Mouse (Mus musculus) gastrocnemius, postnatal 4 days (tissue): Measurements from ENCODE around the gene Has1. TPM values are rescaled to one million over a fixed set of nuclear protein-coding genes. Genes with fewer than 3 reads are reported as not detected.
"Not testable (repeated sequence)": the region's sequence is repeated elsewhere in the genome, so short reads cannot be mapped to it uniquely, and the experiment has no call there.

Experiments
- DNase-seq, 2 experiments: peaks; one replicate each; pipeline ENCODE4 v3.0.0; 2021 to 2022; ENCODE audit warnings: low spot score in 2 of 2, mixed read lengths in 2 of 2
- total RNA-seq, 2 experiments: library from RNA; stranded (reverse); gene quantifications; 2 replicates each; pipeline ENCODE4 v1.2.3; 2021

Gene Has1
- total RNA-seq, 2 experiments from 2014 or later, result 0.18 to 0.69 TPM

DNA sequence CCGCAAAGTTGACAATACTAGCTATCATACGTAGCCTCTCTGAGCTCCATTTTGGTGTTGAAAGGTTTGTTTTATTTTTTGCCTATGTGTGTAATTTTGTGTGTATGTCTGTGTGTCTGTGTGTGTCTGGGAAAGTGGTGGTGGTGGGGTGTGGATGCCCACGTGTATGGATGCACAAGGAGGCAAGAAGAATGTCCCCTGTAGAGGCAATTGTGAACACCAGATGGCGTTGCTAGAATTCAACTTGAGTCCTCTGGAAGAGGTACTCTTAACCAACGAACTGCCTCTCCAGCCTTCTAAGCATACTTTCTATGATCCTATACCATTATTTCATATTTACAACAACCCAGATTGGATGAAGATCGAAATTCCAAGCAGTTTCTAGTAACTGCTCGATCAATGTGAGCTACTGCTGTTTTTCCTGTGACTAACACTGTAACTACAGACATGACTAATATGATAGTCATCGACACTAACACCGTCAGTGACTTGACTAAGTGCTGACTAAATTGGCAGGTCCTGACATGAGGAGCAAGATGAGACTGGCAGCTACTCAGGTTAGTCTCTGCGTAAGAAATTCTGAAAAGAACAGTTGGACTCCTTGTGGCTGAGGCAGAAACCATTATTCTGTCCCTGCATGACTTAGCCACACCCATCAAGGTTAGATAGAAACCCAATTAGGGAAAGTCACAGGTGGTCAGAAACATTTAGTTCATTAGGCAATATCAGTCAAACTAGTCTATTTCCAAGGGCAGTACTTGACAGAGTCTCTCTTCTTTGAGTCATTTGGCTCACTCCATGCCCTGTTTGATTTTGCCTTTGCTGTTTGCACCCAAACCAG lies 9.6 kb downstream of the Has1 start:
- DNase-seq, result no peak

DNA sequence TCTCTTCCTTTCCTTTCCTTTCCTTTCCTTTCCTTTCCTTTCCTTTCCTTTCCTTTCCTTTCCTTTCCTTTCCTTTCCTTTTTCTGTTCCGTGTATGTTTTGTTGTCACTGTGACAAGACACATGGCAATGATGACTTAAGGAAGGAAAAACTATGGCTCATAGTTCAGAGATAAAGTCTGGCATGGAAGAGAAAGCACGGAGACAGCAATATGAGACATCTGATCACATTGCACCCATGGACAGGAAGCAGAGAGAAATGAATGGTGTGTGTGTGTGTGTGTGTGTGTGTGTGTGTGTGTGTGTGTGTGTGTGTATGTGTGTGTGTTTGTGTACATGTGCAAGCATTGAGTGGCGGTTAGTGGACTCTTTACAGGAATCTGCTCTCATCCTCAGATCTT lies 10.4 kb downstream of the Has1 start:
- DNase-seq, result not testable (repeated sequence)

DNA sequence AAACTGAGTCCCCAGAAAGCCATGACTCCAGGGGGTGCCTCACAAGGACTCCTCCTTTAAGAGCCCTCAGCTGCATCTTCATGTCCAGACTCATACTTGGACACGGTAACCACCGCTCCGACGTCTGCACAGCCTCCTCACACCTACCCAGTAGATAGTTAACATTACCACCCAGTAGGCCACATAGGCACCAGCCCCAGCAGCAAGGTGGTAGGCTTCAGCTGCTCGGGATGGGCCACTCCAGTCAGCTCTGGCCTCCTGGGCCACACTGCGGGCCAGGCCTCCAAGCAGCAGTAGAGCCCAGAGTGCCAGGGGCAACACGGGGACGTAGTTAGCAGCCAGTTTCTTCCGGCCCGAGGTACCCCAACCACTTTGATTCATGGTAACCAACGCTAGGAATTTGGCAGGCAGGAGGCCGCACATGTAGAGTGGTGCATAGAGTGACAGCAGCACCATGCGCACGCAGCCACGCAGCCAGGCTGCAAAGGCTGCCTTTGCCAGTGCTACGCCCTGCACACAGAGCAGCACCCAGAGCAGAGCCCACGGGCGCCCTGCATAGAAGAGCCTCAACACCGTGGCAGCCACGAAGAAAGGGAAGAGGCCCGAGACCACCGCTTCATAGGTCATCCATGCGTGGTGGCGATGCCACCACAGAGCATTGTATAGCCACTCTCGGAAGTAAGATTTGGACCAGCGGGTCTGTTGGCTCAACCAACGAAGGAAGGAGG lies 11.3 kb downstream of the Has1 start:
- no peak for DNase-seq

DNA sequence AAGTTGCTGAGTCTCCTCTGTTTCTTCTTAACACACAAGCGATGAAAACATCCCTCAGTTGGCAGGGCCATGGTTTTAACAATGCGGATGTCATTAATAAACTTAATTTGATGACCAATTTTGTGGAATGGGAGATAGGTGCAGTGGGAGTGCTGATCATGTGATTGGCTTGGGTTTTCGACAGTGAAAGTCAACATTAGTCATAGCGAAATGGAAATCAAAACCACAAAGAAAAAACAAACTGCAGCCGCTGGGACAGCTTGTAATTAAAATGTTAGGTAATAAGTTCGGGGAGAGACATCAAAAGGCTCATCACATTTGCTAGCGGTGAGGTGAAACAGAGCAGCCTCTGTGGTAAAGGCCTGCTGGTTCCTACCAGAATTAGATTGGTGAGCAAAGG lies 14.2 kb downstream of the Has1 start:
- no peak for DNase-seq

DNA sequence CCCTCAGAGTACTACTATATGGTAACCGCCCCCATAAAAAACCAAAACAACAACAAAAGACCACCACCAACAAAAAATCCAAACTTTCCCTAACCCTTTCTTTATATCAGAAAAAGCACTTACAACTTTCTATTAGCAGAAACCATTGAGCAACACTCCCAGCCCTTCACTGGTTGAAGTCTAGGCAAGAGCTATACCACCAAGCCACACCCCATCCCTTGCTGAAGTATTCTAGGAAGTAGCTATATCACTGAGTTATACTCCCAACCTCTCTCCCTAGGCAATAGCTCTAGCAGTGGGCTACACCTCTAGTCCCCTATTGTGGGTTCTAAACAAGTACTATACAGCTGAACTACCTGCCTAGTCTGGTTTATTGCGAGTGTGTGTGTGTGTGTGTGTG lies 15.7 kb downstream of the Has1 start:
- no peak for DNase-seq

DNA sequence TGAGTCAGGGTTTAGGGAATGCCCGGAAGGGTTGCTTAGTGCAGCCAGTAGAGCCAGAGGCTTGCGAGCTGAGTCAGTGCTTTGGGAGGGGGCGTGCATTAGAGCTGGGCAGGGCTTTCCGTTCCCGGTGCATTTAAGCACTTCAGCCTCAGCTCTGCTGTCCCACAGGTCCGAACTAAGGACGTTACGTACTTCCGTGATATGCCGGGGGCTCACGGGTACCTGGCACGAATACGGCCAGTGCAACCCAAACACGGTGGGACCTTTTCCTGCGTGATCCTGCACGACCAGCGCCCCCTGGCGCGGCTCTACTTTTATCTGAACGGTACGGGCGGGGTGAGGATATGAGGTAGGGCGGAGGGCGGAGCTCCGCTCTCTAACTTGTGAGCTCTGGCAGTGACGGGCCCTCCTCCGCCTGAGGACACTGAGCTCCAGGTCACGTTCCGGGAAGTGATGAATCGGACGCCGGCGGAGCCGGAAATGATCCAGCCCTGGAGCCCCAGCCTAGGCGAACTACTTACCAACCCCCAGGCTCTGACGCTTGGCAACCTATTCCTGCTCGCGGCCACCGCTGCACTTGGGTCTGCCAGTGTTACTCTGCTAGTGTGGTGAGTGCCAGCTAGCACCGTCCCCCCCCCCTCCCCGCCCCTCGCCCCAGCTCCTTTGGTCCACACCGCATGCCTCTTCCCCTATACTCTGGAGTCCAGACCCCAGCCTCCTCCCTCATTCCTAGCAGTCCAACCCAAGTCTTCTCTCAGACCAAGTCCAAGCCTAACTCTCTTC lies 16.9 kb downstream of the Has1 start:
- DNase-seq, result peak; percentile 83 to 94

DNA sequence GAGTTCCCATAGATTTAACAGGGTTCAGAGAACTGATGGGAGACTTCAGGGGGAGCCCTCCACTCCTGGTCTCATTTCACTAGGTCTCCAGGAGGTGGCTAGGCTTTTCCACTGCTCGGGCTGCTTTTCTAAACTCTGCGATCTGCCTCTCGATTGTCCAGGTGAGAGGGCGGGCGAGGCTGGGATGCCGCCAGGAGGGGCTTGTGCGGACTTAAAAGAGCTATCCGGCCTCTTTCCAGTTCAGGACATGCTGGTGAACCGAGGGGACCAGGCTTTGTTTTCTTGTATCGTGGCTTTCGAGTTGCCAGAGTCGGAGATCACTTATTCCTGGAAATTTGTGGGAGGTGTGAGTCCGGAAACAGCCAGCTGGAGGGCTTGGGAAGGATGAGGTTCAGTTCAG lies 17.6 kb downstream of the Has1 start:
- peak in 1 of 2 experiments; percentile 21 for DNase-seq

DNA sequence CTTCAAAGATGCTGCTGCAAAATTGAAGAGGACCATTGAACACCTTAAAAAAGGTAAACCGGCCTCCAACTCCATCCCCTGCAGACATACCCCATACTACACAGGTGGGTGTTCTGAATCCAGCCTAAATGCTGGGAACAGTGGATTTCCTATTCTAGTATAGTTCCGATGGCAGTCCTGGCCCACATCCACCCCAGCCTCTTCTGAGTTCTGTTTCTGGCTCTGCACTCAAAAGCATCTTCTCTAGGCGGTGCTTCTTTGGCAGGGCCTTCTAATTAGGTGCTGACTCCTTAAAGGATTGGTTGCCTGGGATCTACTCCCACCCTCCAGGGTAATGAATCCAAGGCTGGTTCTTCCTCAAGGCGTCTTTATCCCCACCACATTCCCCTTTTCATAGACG lies 18.9 kb downstream of the Has1 start:
- no peak for DNase-seq

DNA sequence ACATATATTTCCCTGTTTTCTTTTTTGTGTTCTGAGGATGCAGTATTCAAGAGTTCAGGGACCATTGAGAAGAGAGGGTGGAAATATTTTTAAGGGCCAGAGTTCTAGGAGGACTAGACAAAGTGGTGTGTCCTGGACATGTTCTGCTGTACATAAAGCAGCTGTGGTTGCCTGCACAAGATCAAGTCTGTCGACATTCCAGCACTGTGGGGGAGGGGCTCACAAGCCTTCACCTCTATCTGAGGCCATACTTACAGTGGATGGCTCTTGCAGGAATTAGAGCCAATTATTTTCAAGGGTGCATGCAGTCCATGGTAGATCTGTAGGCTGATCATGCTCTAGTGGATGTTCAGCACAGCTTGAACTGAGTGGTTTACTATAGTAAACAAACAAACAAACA lies 20.1 kb downstream of the Has1 start:
- no peak for DNase-seq

DNA sequence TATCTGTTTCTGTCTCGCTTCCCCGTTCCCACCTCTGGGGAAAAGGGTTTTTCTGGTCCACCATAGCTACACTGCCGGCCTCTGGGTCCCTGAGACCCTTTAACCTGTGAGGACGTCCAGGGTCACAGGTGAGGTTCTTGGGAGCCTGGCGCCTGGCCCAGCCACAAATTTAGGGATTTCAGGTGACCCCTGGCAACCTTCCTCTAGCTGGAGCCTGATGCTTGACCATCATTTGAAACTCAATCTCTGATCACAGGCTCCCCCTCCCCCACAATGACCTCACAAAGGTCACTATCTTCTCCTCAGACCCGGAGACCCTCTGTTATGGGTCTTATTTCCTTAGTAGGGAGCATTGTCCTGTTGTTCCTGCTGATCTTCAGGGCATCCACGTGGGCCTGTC lies 24.3 kb downstream of the Has1 start:
- no peak for DNase-seq

DNA sequence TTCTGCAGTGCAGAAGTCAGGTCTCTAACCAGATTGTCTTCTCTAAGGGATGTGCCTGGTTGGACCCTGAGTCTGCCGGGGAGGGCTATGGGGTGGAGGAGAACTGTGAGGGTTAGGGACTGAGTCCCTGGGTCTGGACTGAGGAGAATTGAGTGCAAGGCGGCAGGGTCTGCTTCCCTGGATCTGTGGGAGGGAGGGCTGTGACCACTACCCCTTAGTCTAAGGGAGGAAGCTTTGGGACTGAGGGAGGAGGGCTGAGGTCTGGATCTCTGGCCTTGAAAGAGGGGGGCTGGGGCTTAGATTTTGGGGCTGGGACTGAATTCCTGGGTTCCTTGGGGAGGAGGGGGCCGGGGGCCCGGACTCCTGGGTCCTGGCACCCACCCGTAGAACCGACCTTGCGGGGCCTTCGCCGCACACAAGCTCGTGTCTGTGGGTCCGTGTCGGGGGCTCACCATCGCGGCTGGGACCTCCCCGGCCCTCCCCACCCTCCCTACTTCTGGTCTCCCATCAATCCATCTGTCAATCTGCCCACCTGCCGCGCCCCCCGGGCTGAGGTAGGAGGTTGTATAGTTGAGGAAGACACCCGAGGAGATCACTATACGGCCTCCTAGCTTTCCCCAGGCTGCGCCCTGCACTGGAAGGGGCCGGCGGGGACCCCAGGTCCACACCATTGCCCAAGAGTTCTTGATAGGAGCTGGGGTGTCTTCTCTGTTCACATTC lies 25.0 kb downstream of the Has1 start:
- no peak for DNase-seq

DNA sequence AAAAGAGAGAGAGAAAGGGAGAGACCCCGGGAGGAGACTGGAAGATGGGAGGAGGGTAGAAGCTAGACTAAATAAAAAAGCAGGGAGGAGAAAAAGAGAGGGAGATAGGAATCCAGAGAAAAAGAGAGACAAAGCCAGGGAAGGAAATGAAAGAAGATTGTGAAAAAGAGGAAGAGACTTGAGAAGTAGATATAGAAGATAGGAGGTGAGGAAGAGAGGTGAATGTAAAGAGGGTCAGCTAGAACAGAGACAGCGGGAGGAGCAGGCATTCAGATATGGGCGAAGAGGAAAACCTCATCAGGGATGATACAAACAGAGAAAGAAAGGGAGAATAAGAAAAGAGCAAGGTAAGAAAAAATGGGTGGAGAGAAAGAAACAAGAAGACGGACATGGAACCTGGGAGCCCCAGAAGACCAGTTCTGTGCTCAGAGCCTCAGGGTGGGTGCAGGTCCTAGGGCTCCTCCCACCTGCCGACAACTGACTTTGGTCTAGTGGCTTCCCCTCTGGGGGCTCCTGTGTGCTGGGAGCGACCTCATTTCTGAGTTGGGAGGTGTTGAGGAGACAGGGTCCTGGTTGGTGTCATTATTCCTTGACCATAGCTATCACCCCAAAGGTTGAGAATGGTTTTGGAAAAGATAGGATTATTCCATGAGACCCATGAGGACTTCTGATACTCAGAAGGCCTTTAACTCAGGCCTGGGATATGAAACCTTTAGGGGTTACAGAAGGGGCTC lies 25.8 kb downstream of the Has1 start:
- DNase-seq, result peak in 1 of 2 experiments; percentile 10

DNA sequence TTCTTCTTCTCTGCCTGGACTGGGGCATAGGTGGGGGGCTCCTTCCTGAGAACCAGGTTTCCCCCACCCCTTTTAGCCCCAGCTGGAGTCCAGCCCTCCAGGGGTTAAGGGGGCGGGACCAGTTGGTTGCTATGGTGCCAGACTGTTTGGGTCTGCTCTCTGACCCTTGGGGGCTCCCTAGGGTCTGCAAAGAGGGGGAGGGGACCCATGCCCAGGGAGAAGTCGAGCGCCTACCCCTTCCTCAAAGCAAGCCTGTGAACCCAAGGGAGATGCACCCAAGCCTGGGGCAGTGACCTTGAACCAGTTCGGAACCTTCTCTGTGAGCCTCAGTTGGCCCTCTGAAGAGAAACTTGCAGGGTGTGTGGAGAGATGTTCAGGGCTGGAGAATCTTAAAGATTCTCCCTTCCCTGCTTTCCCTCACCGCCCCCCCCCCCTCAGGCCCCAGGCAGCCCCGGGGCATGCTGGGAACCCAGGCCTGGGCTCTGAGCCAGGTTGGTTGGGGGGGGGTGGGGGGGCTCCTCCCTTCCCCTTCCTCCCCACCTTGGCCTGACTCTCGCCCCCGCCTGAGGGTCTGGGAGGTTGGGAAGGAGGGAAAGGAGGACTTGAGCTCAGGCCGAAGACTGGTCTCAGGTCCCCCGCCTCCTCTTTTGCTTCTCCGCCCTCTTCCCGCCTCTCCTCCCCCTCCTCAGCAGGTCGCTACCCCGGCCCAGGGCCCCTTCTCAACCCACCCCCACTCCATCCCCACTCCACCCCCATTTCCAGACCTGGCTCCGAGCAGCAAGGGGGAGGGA lies 26.6 kb downstream of the Has1 start:
- peak; percentile 50 to 67 for DNase-seq

DNA sequence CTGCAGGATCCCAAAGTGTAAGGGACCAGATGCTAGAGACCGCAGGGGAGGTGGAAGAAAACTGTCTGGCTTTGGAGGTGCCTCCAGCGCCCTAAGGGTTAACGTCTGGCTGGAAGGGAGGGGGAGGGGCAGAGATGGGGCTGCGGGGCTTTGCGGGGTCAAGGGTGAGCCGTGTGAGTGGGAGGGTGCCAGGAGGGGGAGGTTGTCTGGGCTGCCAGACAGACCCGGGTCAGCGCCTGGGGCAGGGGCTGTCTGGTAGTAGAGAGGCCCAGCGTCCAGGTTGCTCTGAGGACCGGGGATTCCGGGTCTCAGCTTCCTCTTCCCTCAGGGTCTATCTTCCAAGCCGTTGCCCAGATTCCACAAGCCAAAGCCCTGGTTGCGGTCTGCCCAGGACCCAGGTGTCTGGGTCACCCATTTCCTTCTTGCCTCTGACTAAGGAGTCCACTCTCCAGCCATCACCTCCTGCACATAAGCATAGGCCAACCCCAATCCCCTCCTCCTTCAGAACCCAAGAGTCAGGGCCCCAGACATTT lies 27.3 kb downstream of the Has1 start:
- DNase-seq, result peak; percentile 35 to 68

DNA sequence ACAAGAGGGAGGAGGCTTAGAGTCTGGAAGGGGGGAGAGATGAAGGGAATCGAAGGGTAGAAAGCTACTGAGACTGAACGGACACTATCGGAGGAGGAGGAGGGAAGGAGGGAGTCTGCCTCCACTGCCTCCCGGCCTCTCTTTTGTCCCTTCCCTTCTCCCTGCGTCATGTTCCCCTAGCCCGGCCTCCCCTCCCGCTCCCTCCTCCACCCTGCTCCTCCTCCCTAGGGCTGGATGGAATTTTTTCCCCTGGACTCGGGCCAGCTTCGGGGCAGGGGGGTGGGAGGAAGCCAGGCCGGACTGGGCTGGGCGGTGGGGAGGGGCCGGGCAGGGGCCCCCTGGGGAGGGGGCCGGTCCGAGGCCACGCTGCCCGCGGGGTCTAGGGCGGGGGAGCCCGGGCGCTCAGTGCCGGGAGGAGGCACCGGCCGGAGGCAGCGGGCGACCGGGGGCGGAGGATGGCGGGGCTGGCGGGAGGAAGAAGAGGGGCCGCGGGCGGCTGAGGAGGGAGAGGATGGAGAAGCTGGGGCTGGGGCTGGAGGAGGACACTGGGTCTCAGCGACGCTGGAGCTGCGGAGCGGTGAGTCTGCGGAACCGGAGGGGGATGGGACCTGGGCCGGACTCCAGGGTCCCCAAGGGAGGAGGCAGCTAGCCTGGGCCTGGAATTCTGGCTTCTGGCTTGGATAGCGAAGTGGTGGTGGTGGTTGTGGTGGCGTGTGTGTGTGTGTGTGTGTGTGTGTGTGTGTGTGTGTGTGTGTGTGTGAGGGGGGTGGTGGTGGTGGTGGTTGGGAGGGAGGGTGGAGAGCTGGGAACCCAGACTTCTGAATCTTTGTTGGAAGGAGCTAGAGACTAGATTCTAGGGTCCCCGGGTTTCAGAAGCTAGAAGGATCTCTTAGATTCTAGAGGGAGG lies 28.0 kb downstream of the Has1 start, which contains the start of gene Spaca6:
Spaca6 (plus strand) TSS at position 408 of the 907 bp plus-strand sequence.
- DNase-seq, result peak; percentile 95 to 98

DNA sequence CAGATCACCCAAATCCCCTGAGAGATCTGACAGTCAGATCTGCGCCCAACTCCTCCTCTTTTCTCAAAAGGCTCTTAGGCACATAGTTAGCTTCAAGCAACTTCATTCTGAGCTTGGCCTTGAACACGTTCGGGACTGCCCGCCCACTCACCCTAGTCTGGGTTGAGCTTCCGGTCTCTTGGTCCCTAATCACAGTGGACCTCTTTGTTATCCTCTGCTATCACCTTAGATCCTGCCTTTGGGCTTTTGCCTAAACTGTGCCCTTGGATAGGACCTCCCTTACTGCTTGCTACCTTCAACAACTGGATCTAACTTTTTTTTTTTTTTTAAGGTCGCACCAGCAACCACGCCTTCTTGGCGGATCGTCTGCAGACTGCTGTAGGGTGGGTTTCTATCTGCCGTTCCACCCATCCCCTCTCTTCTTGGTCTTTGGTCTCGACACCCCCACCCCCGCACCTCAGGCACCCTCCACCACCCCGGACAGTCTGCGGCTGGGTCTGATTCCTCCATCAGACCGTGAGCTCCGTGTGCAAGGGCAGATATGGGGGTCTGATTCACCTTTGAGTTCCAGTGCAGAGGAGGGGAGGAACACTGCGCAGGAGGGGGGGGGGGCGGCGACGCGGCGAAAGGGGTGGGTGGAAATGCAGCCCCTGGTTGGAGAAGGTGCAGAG lies 28.9 kb downstream of the Has1 start:
- peak in 1 of 2 experiments; percentile 27 for DNase-seq

DNA sequence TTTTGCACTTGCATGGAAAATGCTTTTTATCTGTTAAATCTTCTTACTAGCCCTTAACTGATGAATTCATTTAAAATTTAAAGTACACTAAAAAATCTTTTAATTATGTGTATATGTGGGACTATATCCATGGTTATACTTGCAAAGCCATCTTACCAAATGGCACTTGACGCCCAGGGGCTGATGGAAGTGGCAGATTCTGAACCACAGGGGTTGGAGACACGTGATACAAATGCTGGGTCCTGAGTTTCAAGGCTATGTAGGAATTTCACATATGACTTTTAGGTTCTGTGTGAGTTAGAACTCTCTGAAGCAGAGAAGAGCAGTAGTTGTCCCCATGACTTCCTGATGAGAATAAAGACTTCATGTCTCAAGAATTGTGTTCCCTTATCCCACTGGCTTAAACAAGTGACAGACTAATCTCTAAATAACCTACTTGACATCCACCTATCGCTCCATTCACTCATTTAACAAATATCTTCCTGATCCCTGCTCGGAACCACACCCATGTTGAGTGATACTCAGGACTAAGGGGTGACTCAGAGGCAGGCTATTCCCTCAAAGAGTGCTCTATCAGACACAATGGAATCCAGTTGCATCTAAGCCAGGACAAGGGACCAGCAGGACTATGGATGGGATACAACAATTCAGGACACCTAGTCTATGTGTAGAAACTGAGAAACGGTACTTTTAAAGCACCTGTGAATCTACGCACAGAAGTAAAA lies 31.2 kb downstream of the Has1 start:
- DNase-seq, result no peak
